Mouse (Mus musculus): ENCODE results near the gene Donson. TPM values are rescaled to one million over a fixed set of nuclear protein-coding genes. Genes with fewer than 3 reads are reported as not detected.

Donson gene
- polyA plus RNA-seq, 1 experiment = 12.2 TPM

- no peak overlapping the region for H3ac ChIP-seq (ENCODE audit: control insufficient read depth, insufficient read length, low read depth)
- no peaks in the 10 kb centered on the region for H3K27me3 ChIP-seq (ENCODE audit: control insufficient read depth, insufficient read depth, insufficient read length)
- peaks cover 6% of the 10 kb centered on the region for H3K36me3 ChIP-seq (ENCODE audit: control insufficient read depth, insufficient read depth)
- TF ChIP-seq MYOD1 (IDR thresholded peaks at IDR 0.05; ENCODE audit: control insufficient read depth, insufficient read length, low read depth) = no peak
- TF ChIP-seq FOSL1 (IDR thresholded peaks at IDR 0.05; ENCODE audit: insufficient read depth, low read length, poor library complexity, severe bottlenecking) = no peak
- TF ChIP-seq CTCF (IDR thresholded peaks at IDR 0.05; ENCODE audit: control insufficient read depth, insufficient read depth, insufficient read length) = no peak
- TF ChIP-seq MYOG (IDR thresholded peaks at IDR 0.05; ENCODE audit: control insufficient read depth, extremely low read depth, insufficient read length) = no peak
- no peak for TF ChIP-seq MAX (IDR thresholded peaks at IDR 0.05)
- TF ChIP-seq CEBPB (IDR thresholded peaks at IDR 0.05; ENCODE audit: low read depth) = no peak
- no peak for TF ChIP-seq USF1 (IDR thresholded peaks at IDR 0.05; ENCODE audit: low read depth)
- H3K79me3 ChIP-seq (ENCODE audit: low read depth) = no peaks in the 10 kb centered on the region
- no peak overlapping the region for H3K4me3 ChIP-seq (ENCODE audit: insufficient read depth, poor library complexity, severe bottlenecking)
- peaks cover 6% of the 10 kb centered on the region for H3K79me2 ChIP-seq (ENCODE audit: control insufficient read depth, insufficient read depth)
Observed at GRCm38 (mm10) chr16:91717399-91717798, 28.8 kb upstream of the Donson start.

- Histone ChIP-seq H3K36me3 (ENCODE audit: control insufficient read depth, insufficient read depth) (peaks cover 9% of the 10 kb centered on the region), H3ac (ENCODE audit: control insufficient read depth, insufficient read length, low read depth) (no peak overlapping the region), H3K79me2 (ENCODE audit: control insufficient read depth, insufficient read depth) (peaks cover 6% of the 10 kb centered on the region), H3K27me3 (ENCODE audit: control insufficient read depth, insufficient read depth, insufficient read length) (no peaks in the 10 kb centered on the region), H3K79me3 (ENCODE audit: low read depth) (no peaks in the 10 kb centered on the region), H3K4me3 (ENCODE audit: insufficient read depth, poor library complexity, severe bottlenecking) (no peak overlapping the region)
- TF ChIP-seq MYOG (IDR thresholded peaks at IDR 0.05; ENCODE audit: control insufficient read depth, extremely low read depth, insufficient read length) = no peak
Observed at GRCm38 (mm10) chr16:91716927-91717349, 28.4 kb upstream of the Donson start.

GRCm38 (mm10) chr16:91710241-91710640, 21.7 kb upstream of the Donson start:
- H3ac ChIP-seq (ENCODE audit: control insufficient read depth, insufficient read length, low read depth) = no peak overlapping the region
- no peaks in the 10 kb centered on the region for H3K27me3 ChIP-seq (ENCODE audit: control insufficient read depth, insufficient read depth, insufficient read length)
- no peaks in the 10 kb centered on the region for H3K79me3 ChIP-seq (ENCODE audit: low read depth)
- peaks cover 30% of the 10 kb centered on the region for H3K36me3 ChIP-seq (ENCODE audit: control insufficient read depth, insufficient read depth)
- TF ChIP-seq MYOG (IDR thresholded peaks at IDR 0.05; ENCODE audit: control insufficient read depth, extremely low read depth, insufficient read length) = no peak
- no peak for TF ChIP-seq CTCF (IDR thresholded peaks at IDR 0.05; ENCODE audit: control insufficient read depth, insufficient read depth, insufficient read length)
- no peak for TF ChIP-seq FOSL1 (IDR thresholded peaks at IDR 0.05; ENCODE audit: insufficient read depth, low read length, poor library complexity, severe bottlenecking)
- no peak for TF ChIP-seq MAX (IDR thresholded peaks at IDR 0.05)
- no peak for TF ChIP-seq CEBPB (IDR thresholded peaks at IDR 0.05; ENCODE audit: low read depth)
- no peak for TF ChIP-seq MYOD1 (IDR thresholded peaks at IDR 0.05; ENCODE audit: control insufficient read depth, insufficient read length, low read depth)
- no peak for TF ChIP-seq USF1 (IDR thresholded peaks at IDR 0.05; ENCODE audit: low read depth)
- H3K79me2 ChIP-seq (ENCODE audit: control insufficient read depth, insufficient read depth) = no peaks in the 10 kb centered on the region
- H3K4me3 ChIP-seq (ENCODE audit: insufficient read depth, poor library complexity, severe bottlenecking) = no peak overlapping the region

GRCm38 (mm10) chr16:91704603-91705340, 16.2 kb upstream of the Donson start:
- Histone ChIP-seq H3K79me3 (ENCODE audit: low read depth) (no peaks in the 10 kb centered on the region), H3K79me2 (ENCODE audit: control insufficient read depth, insufficient read depth) (no peaks in the 10 kb centered on the region), H3K36me3 (ENCODE audit: control insufficient read depth, insufficient read depth) (peaks cover 19% of the 10 kb centered on the region), H3K4me3 (ENCODE audit: insufficient read depth, poor library complexity, severe bottlenecking) (no peak overlapping the region), H3K27me3 (ENCODE audit: control insufficient read depth, insufficient read depth, insufficient read length) (no peaks in the 10 kb centered on the region), H3ac (ENCODE audit: control insufficient read depth, insufficient read length, low read depth) (no peak overlapping the region)
- TF ChIP-seq USF1 (IDR thresholded peaks at IDR 0.05; ENCODE audit: low read depth) (no peak), MYOD1 (IDR thresholded peaks at IDR 0.05; ENCODE audit: control insufficient read depth, insufficient read length, low read depth) (no peak), MYOG (IDR thresholded peaks at IDR 0.05; ENCODE audit: control insufficient read depth, extremely low read depth, insufficient read length) (no peak), MAX (IDR thresholded peaks at IDR 0.05) (no peak), CEBPB (IDR thresholded peaks at IDR 0.05; ENCODE audit: low read depth) (no peak), FOSL1 (IDR thresholded peaks at IDR 0.05; ENCODE audit: insufficient read depth, low read length, poor library complexity, severe bottlenecking) (no peak), CTCF (IDR thresholded peaks at IDR 0.05; ENCODE audit: control insufficient read depth, insufficient read depth, insufficient read length) (no peak)

- Histone ChIP-seq H3K27me3 (ENCODE audit: control insufficient read depth, insufficient read depth, insufficient read length) (no peaks in the 10 kb centered on the region), H3K36me3 (ENCODE audit: control insufficient read depth, insufficient read depth) (peaks cover 29% of the 10 kb centered on the region), H3ac (ENCODE audit: control insufficient read depth, insufficient read length, low read depth) (no peak overlapping the region), H3K79me3 (ENCODE audit: low read depth) (no peaks in the 10 kb centered on the region), H3K79me2 (ENCODE audit: control insufficient read depth, insufficient read depth) (no peaks in the 10 kb centered on the region), H3K4me3 (ENCODE audit: insufficient read depth, poor library complexity, severe bottlenecking) (no peak overlapping the region)
- no peak for TF ChIP-seq MYOD1 (IDR thresholded peaks at IDR 0.05; ENCODE audit: control insufficient read depth, insufficient read length, low read depth)
- no peak for TF ChIP-seq CEBPB (IDR thresholded peaks at IDR 0.05; ENCODE audit: low read depth)
- no peak for TF ChIP-seq MAX (IDR thresholded peaks at IDR 0.05)
- no peak for TF ChIP-seq USF1 (IDR thresholded peaks at IDR 0.05; ENCODE audit: low read depth)
- no peak for TF ChIP-seq CTCF (IDR thresholded peaks at IDR 0.05; ENCODE audit: control insufficient read depth, insufficient read depth, insufficient read length)
- no peak for TF ChIP-seq MYOG (IDR thresholded peaks at IDR 0.05; ENCODE audit: control insufficient read depth, extremely low read depth, insufficient read length)
- TF ChIP-seq FOSL1 (IDR thresholded peaks at IDR 0.05; ENCODE audit: insufficient read depth, low read length, poor library complexity, severe bottlenecking) = no peak
Observed at GRCm38 (mm10) chr16:91702771-91703188, 14.2 kb upstream of the Donson start.

GRCm38 (mm10) chr16:91701908-91702307, 13.3 kb upstream of the Donson start:
- TF ChIP-seq MYOG (IDR thresholded peaks at IDR 0.05; ENCODE audit: control insufficient read depth, extremely low read depth, insufficient read length) (no peak), USF1 (IDR thresholded peaks at IDR 0.05; ENCODE audit: low read depth) (no peak)
- no peaks in the 10 kb centered on the region for H3K79me3 ChIP-seq (ENCODE audit: low read depth)
- no peak overlapping the region for H3K4me3 ChIP-seq (ENCODE audit: insufficient read depth, poor library complexity, severe bottlenecking)
- H3K27me3 ChIP-seq (ENCODE audit: control insufficient read depth, insufficient read depth, insufficient read length) = no peaks in the 10 kb centered on the region
- peaks cover 21% of the 10 kb centered on the region for H3K36me3 ChIP-seq (ENCODE audit: control insufficient read depth, insufficient read depth)
- no peak overlapping the region for H3ac ChIP-seq (ENCODE audit: control insufficient read depth, insufficient read length, low read depth)
- H3K79me2 ChIP-seq (ENCODE audit: control insufficient read depth, insufficient read depth) = no peaks in the 10 kb centered on the region

Data from C2C12 (cell line).